Mouse (Mus musculus) testis, adult 2 months (tissue): ENCODE results near the gene Fam169a.

Experiments used
- CTCF ChIP-seq: fragments of 200-500 bp; IDR thresholded peaks from 2 replicates; pipeline ENCODE4 v1.5.1; 2012; ENCODE audit warnings: low read depth, mild to moderate bottlenecking, inconsistent platforms, low read length, moderate library complexity; ENCODE audit not compliant: control insufficient read depth, insufficient read depth, insufficient replicate concordance
- POLR2A ChIP-seq: fragments of 200-500 bp; IDR thresholded peaks from 2 replicates; pipeline ENCODE4 v1.6.1; 2012; ENCODE audit warnings: low read depth, mild to moderate bottlenecking, inconsistent platforms, low read length, moderate library complexity; ENCODE audit not compliant: control insufficient read depth

GRCm38 (mm10) chr13:97067691-97068090, 605 bp downstream of the Fam169a start:
- TF ChIP-seq CTCF, result no peak
- TF ChIP-seq POLR2A, result no peak
